Mouse (Mus musculus): ENCODE measurements at regions not wholly inside any gene's neighbourhood (a gene's known extent, or its start where the extent isn't known, plus 50 kb on each side); places are given as distances from the start of the nearest gene placed in this dataset.
A peak's percentile ranks its signal among the peaks of the same experiment; 100 is the strongest.

DNA sequence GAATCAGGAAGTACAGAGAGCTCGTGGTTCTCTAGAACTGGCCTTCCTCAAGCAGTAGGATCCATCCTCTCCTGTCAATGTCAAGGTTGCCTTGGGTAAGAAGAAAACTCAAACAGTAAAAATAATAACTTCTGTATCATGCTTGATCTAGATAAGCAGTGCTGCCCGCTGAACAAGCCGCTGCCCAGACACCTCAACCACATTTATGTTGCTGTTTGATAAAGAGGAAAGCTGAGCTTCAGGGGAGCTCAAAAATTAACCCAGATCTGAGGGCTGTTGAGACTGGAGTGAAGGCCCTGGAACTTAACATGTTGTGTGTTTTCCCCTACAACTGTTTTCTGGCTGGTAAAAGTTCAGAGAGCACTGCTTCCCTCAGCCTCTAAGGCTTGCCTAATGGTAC lies 389.1 kb downstream of the Insc start:
- ATAC-seq (ENCODE audit: low read depth) (no peak), DNase-seq (ENCODE audit: low spot score) (no peak)
- H3K9ac ChIP-seq (ENCODE audit: low read depth, low read length): no peak overlapping the region
- no peak overlapping the region for H3K4me2 ChIP-seq (ENCODE audit: low read depth, low read length)
- no peak overlapping the region for H3K4me3 ChIP-seq (ENCODE audit: low read depth, low read length)
- no peaks in the 10 kb centered on the region for H3K27me3 ChIP-seq (replicated peaks; ENCODE audit: control insufficient read depth, insufficient read depth, low read length)
- no peaks in the 10 kb centered on the region; the same call in none of the 2 replicates for H3K4me1 ChIP-seq (ENCODE audit: control insufficient read depth, insufficient read depth, low read length)
- WGBS: 83% methylated on average over 3 of the region's 3 CpGs
- H3K9me3 ChIP-seq (ENCODE audit: control insufficient read depth, low read length): no peaks in the 10 kb centered on the region
- H3K27ac ChIP-seq (replicated peaks; ENCODE audit: low read depth, low read length): no peak overlapping the region
- H3K36me3 ChIP-seq (ENCODE audit: control insufficient read depth, insufficient read depth, low read length): no peaks in the 10 kb centered on the region

- Histone ChIP-seq H3K4me2 (ENCODE audit: low read depth, low read length) (no peak overlapping the region), H3K4me1 (ENCODE audit: control insufficient read depth, insufficient read depth, low read length) (no peaks in the 10 kb centered on the region; the same call in 1 of the 2 replicates), H3K9ac (ENCODE audit: low read depth, low read length) (no peak overlapping the region), H3K36me3 (ENCODE audit: control insufficient read depth, insufficient read depth, low read length) (no peaks in the 10 kb centered on the region), H3K27ac (replicated peaks; ENCODE audit: low read depth, low read length) (no peak overlapping the region), H3K27me3 (replicated peaks; ENCODE audit: control insufficient read depth, insufficient read depth, low read length) (no peaks in the 10 kb centered on the region), H3K9me3 (ENCODE audit: control insufficient read depth, low read length) (no peaks in the 10 kb centered on the region), H3K4me3 (ENCODE audit: low read depth, low read length) (no peak overlapping the region)
- DNase-seq (ENCODE audit: low spot score): peak; percentile 12
- ATAC-seq (ENCODE audit: low read depth): no peak
- 52% methylated on average over 3 of the region's 3 CpGs for WGBS
These were observed 391.6 kb downstream of the Insc start for GRCm38 (mm10) chr7:115134926-115135575.

GRCm38 (mm10) chr7:115140286-115140685 lies 396.8 kb downstream of the Insc start:
- WGBS: 84% methylated on average over 3 of the region's 3 CpGs
- DNase-seq (ENCODE audit: low spot score) (no peak), ATAC-seq (ENCODE audit: low read depth) (no peak)
- H3K36me3 ChIP-seq (ENCODE audit: control insufficient read depth, insufficient read depth, low read length): no peaks in the 10 kb centered on the region
- no peaks in the 10 kb centered on the region for H3K9me3 ChIP-seq (ENCODE audit: control insufficient read depth, low read length)
- no peak overlapping the region for H3K27ac ChIP-seq (replicated peaks; ENCODE audit: low read depth, low read length)
- H3K9ac ChIP-seq (ENCODE audit: low read depth, low read length): no peak overlapping the region
- no peak overlapping the region for H3K4me3 ChIP-seq (ENCODE audit: low read depth, low read length)
- H3K4me2 ChIP-seq (ENCODE audit: low read depth, low read length): no peak overlapping the region
- H3K4me1 ChIP-seq (ENCODE audit: control insufficient read depth, insufficient read depth, low read length): no peaks in the 10 kb centered on the region
- no peaks in the 10 kb centered on the region for H3K27me3 ChIP-seq (replicated peaks; ENCODE audit: control insufficient read depth, insufficient read depth, low read length)

DNA sequence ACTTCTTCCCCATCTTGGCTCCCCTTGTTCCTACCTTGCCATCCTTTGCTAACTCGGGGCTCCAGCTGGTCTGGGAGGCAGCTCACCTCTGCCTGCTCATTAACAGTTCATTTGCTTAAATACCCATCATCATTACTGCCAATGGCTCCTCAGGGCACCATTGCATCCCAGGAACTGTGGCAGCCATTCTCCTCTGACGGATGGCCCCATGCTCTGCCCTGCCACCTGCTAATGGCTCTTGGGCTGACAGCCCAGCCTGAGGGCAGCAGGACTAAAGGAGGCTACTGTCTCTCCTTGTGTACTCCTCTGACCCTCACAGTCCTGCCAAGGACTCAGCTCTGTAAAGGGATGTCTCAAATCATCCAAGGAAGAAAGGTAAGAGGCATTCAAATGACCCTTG lies 398.7 kb downstream of the Insc start:
- Histone ChIP-seq H3K9me3 (ENCODE audit: control insufficient read depth, low read length) (no peaks in the 10 kb centered on the region), H3K4me1 (ENCODE audit: control insufficient read depth, insufficient read depth, low read length) (no peaks in the 10 kb centered on the region), H3K4me3 (ENCODE audit: low read depth, low read length) (no peak overlapping the region), H3K9ac (ENCODE audit: low read depth, low read length) (no peak overlapping the region), H3K27ac (replicated peaks; ENCODE audit: low read depth, low read length) (no peak overlapping the region), H3K36me3 (ENCODE audit: control insufficient read depth, insufficient read depth, low read length) (no peaks in the 10 kb centered on the region), H3K4me2 (ENCODE audit: low read depth, low read length) (no peak overlapping the region), H3K27me3 (replicated peaks; ENCODE audit: control insufficient read depth, insufficient read depth, low read length) (no peaks in the 10 kb centered on the region)
- 59% methylated on average over 2 of the region's 2 CpGs for WGBS
- ATAC-seq (ENCODE audit: low read depth) (no peak), DNase-seq (ENCODE audit: low spot score) (no peak)

- Histone ChIP-seq H3K36me3 (ENCODE audit: control insufficient read depth, insufficient read depth, low read length) (no peaks in the 10 kb centered on the region), H3K9ac (ENCODE audit: low read depth, low read length) (no peak overlapping the region), H3K27ac (replicated peaks; ENCODE audit: low read depth, low read length) (no peak overlapping the region), H3K9me3 (ENCODE audit: control insufficient read depth, low read length) (no peaks in the 10 kb centered on the region), H3K4me1 (ENCODE audit: control insufficient read depth, insufficient read depth, low read length) (no peaks in the 10 kb centered on the region), H3K27me3 (replicated peaks; ENCODE audit: control insufficient read depth, insufficient read depth, low read length) (no peaks in the 10 kb centered on the region), H3K4me2 (ENCODE audit: low read depth, low read length) (no peak overlapping the region), H3K4me3 (ENCODE audit: low read depth, low read length) (no peak overlapping the region)
- DNase-seq (ENCODE audit: low spot score): peak; percentile 70
- 23% methylated on average over 2 of the region's 2 CpGs for WGBS
- ATAC-seq (ENCODE audit: low read depth): peak; percentile 60
These were observed 401.5 kb downstream of the Insc start for GRCm38 (mm10) chr7:115144947-115145346.

- Histone ChIP-seq H3K9ac (ENCODE audit: low read depth, low read length) (no peak overlapping the region), H3K36me3 (ENCODE audit: control insufficient read depth, insufficient read depth, low read length) (no peaks in the 10 kb centered on the region), H3K4me2 (ENCODE audit: low read depth, low read length) (no peak overlapping the region), H3K4me1 (ENCODE audit: control insufficient read depth, insufficient read depth, low read length) (no peaks in the 10 kb centered on the region), H3K27ac (replicated peaks; ENCODE audit: low read depth, low read length) (no peak overlapping the region), H3K27me3 (replicated peaks; ENCODE audit: control insufficient read depth, insufficient read depth, low read length) (no peaks in the 10 kb centered on the region), H3K4me3 (ENCODE audit: low read depth, low read length) (no peak overlapping the region), H3K9me3 (ENCODE audit: control insufficient read depth, low read length) (no peaks in the 10 kb centered on the region)
- WGBS: 74% methylated on average over 5 of the region's 5 CpGs
- ATAC-seq (ENCODE audit: low read depth): no peak
- DNase-seq (ENCODE audit: low spot score): no peak
These were observed 404.0 kb downstream of the Insc start for GRCm38 (mm10) chr7:115147352-115147977.

- ATAC-seq (ENCODE audit: low read depth) (no peak), DNase-seq (ENCODE audit: low spot score) (peak; percentile 27)
- H3K4me2 ChIP-seq (ENCODE audit: low read depth, low read length): no peak overlapping the region
These were observed 409.8 kb downstream of the Insc start for GRCm38 (mm10) chr7:115153291-115153690.

DNA sequence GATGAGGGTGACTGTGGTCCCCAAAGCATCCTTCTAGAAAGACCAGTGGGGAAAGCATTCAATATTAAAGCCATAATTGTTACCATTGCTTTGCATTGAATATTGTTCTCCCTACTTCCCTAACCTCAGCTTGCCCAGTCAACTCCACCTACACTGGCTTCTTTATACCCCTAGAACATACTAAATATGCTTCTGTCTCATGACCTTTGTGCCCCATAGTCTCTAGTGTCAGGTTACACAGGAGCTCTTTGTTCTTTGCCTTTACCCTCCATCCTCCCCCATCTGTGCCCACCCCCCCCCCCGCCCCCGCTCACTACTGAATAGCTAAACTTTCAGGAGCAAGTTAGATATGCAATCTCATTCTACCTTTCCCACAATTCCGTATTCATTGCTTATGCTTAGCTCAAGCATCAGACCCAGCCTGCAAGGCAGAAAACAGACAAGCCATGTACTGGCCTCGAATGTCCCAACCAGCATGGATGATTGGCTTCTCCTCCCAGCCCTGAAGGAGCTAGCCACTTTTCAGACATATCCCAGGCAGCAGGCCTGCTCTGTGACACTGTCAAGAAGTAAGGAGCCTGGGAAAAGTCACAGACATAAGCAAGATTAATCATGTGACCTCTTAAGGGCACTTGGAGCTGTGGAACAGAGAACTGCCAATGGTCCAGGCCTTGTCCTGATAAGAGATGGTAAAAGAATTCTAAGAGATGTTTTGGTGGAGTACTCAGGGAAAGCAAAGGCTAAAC lies 410.4 kb downstream of the Insc start:
- 27% methylated on average over 4 of the region's 4 CpGs for WGBS
- H3K27me3 ChIP-seq (replicated peaks; ENCODE audit: control insufficient read depth, insufficient read depth, low read length): no peaks in the 10 kb centered on the region
- DNase-seq (ENCODE audit: low spot score): peak; percentile 10
- no peak overlapping the region for H3K4me2 ChIP-seq (ENCODE audit: low read depth, low read length)
- no peak for ATAC-seq (ENCODE audit: low read depth)
- no peak overlapping the region for H3K9ac ChIP-seq (ENCODE audit: low read depth, low read length)
- H3K36me3 ChIP-seq (ENCODE audit: control insufficient read depth, insufficient read depth, low read length): no peaks in the 10 kb centered on the region
- H3K4me1 ChIP-seq (ENCODE audit: control insufficient read depth, insufficient read depth, low read length): no peaks in the 10 kb centered on the region
- H3K27ac ChIP-seq (replicated peaks; ENCODE audit: low read depth, low read length): no peak overlapping the region
- no peak overlapping the region for H3K4me3 ChIP-seq (ENCODE audit: low read depth, low read length)
- H3K9me3 ChIP-seq (ENCODE audit: control insufficient read depth, low read length): no peaks in the 10 kb centered on the region

More at GRCm38 (mm10) chr7:115153291-115153690, 409.8 kb downstream of the Insc start:
- Histone ChIP-seq H3K4me3 (ENCODE audit: low read depth, low read length) (no peak overlapping the region), H3K4me1 (ENCODE audit: control insufficient read depth, insufficient read depth, low read length) (no peaks in the 10 kb centered on the region), H3K27ac (replicated peaks; ENCODE audit: low read depth, low read length) (no peak overlapping the region), H3K36me3 (ENCODE audit: control insufficient read depth, insufficient read depth, low read length) (no peaks in the 10 kb centered on the region), H3K9ac (ENCODE audit: low read depth, low read length) (no peak overlapping the region), H3K27me3 (replicated peaks; ENCODE audit: control insufficient read depth, insufficient read depth, low read length) (no peaks in the 10 kb centered on the region), H3K9me3 (ENCODE audit: control insufficient read depth, low read length) (no peaks in the 10 kb centered on the region)

Measured in embryonic facial prominence, embryonic 14.5 days (tissue).